Mouse (Mus musculus) liver, embryonic 11.5 days (tissue): Measurements from ENCODE around the gene H2-M10.5. TPM values are rescaled to one million over a fixed set of nuclear protein-coding genes. Genes with fewer than 3 reads are reported as not detected.
"Not testable (repeated sequence)": the region's sequence is repeated elsewhere in the genome, so short reads cannot be mapped to it uniquely, and the experiment has no call there.

Source experiments
- ATAC-seq: fragments of 200-750 bp; cut with Nextera tagmentation; replicated peaks from 2 replicates; pipeline ENCODE4 v1.8.0; 2017; ENCODE audit warnings: moderate number of reproducible peaks, mild to moderate bottlenecking, moderate TSS enrichment, moderate library complexity; ENCODE audit not compliant: low FRiP score
- DNase-seq: peaks from one replicate; pipeline ENCODE4 v3.0.0-alpha.2; 2017; ENCODE audit warnings: low spot score
- H3K27ac ChIP-seq: fragments of 300-500 bp; sonication (generic); 2 replicates; pipeline ENCODE4 v1.5.1; 2014; ENCODE audit warnings: mild to moderate bottlenecking, low read depth, low read length, control low read depth
- H3K27me3 ChIP-seq: fragments of 300-500 bp; sonication (generic); replicated peaks from 2 replicates; pipeline ENCODE4 v1.6.1; 2014; ENCODE audit warnings: low read length, mixed read lengths; ENCODE audit not compliant: control insufficient read depth, insufficient read depth
- H3K36me3 ChIP-seq: fragments of 300-500 bp; sonication (generic); 2 replicates; pipeline ENCODE4 v1.6.1; 2014; ENCODE audit warnings: mild to moderate bottlenecking, low read length, moderate library complexity, mixed read lengths; ENCODE audit not compliant: control insufficient read depth, insufficient read depth
- H3K4me1 ChIP-seq: fragments of 300-500 bp; sonication (generic); replicated peaks from 2 replicates; pipeline ENCODE4 v1.6.1; 2014; ENCODE audit warnings: low read length, mixed read lengths; ENCODE audit not compliant: control insufficient read depth, insufficient read depth
- H3K4me2 ChIP-seq: fragments of 300-500 bp; sonication (generic); 2 replicates; pipeline ENCODE4 v1.6.1; 2014; ENCODE audit warnings: mild to moderate bottlenecking, control low read depth, moderate library complexity
- H3K4me3 ChIP-seq: fragments of 300-500 bp; sonication (generic); 2 replicates; pipeline ENCODE4 v1.5.1; 2014; ENCODE audit warnings: low read depth, low read length, control low read depth
- H3K9ac ChIP-seq: fragments of 300-500 bp; sonication (generic); 2 replicates; pipeline ENCODE4 v1.6.1; 2014; ENCODE audit warnings: low read depth, low read length, control low read depth
- H3K9me3 ChIP-seq: fragments of 300-500 bp; sonication (generic); 2 replicates; pipeline ENCODE4 v1.6.1; 2016; ENCODE audit warnings: low read length, inconsistent platforms, mixed read lengths; ENCODE audit not compliant: control insufficient read depth
- WGBS: fragments of 180-500 bp; shearing (Covaris S2); extraction: QIAGEN DNeasy Blood & Tissue Kit; methylation state at CpG from one replicate; pipeline ENCODE4 v1.1.7; 2014; 5-methylcytosine and 5-hydroxymethylcytosine counted together
- polyA plus RNA-seq: library from polyadenylated mRNA; unstranded; fragments of >200 nt; fragmentation: Nextera tagmentation; extraction: Ambion mirVana; gene quantifications from 2 replicates; pipeline ENCODE4 v1.2.1, GENCODE M21; 2014

Gene H2-M10.5
- not detected in 2 replicates for polyA plus RNA-seq

DNA sequence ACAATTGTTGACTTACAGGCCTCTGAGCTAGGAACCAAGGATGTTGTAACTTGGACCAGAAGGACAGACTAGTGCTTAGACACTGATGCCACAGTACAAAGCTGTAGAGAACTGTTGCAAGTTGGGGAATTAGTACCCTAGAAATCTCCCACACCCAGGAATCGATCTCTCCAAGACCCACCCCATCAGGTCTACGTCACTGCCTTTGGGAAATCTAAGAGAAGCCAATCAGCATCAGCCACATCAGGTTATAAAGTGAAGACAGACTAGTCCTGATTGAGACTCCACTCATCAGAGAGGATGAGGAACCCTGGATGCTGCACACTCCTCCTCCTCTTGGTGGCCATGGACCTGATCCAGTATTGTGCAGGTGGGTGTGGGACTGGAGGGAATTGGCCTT is at the start of gene H2-M10.5:
TSS of gene H2-M10.5 (plus strand) at position 301 of the 400 bp plus-strand sequence.
- not testable (repeated sequence) for DNase-seq, H3K4me1 ChIP-seq, H3K27me3 ChIP-seq, H3K27ac ChIP-seq, H3K9me3 ChIP-seq, H3K9ac ChIP-seq, H3K36me3 ChIP-seq, H3K4me3 ChIP-seq, H3K4me2 ChIP-seq, ATAC-seq
- 77% methylated on average over 2 of the region's 2 CpGs for WGBS

DNA sequence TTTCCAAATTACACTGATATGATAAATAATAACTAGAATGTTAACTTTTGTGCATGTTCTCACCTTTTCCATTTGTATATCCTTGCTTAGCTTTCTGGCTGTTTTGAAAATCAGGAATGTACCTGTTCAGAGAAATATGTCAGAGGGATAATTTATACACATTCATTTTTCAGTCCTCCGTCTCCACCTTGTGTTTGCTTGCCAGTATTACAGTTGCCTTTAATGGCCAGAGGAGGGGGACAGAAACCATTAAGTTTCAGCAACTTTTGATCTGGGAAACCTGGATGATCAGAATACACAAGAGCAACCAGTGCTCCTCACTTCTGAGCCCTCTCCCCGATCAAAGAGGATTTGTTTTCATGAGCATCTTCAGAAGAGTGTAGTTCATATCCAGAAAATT is 46.7 kb upstream of the H2-M10.5 start:
- Histone ChIP-seq H3K4me1 (no peaks in the 10 kb centered on the region), H3K9me3 (no peaks in the 10 kb centered on the region), H3K27ac (no peak overlapping the region), H3K4me2 (no peak overlapping the region), H3K4me3 (no peak overlapping the region), H3K9ac (no peak overlapping the region), H3K36me3 (no peaks in the 10 kb centered on the region), H3K27me3 (no peaks in the 10 kb centered on the region)
- ATAC-seq = no peak
- 22% methylated on average over 2 of the region's 2 CpGs for WGBS
- DNase-seq = no peak

DNA sequence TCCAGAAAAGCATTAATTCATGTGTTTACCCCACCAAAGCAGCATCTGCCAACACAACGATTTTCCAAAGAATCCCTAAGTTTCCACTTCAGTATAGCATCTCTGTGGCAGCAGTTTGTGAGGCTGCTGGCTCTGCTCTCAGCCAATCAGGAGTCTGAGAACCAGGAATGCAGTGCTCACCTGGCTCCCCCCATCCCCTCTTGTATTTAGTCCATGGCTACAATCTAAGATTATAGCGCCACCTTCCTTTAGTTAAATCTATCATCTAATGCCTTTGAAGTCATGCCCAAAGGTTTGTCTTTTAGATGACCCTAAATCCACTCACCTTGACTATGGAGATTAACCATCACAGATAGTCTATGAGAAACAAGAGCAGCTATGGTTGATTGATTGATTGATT is 8.9 kb upstream of the H2-M10.5 start:
- 56% methylated on average over 2 of the region's 2 CpGs for WGBS
- ATAC-seq = no peak
- H3K9ac ChIP-seq = no peak overlapping the region

DNA sequence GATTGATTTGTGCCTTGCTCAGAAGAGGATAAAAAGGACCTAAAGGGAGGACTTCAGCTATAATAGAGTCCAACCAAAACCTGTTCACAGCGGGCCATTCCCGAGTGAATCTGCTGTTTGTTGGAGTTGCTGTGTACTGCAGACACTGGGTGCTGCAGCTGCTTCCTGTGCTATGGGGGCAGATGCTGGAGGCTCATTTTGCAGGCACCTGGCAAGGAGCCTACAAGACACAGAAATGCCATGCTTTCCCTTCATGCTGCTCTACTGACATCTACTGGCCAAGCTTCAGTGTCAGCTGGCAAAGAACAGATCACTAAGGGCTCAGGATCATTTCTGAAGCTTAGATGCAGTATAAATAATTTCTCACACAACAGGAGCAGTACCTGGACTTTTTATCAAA is 8.5 kb upstream of the H2-M10.5 start:
- H3K4me2 ChIP-seq, H3K36me3 ChIP-seq, H3K27me3 ChIP-seq, H3K27ac ChIP-seq, ATAC-seq, H3K4me3 ChIP-seq, H3K9me3 ChIP-seq, H3K9ac ChIP-seq, DNase-seq, H3K4me1 ChIP-seq: not testable (repeated sequence)
- 25% methylated on average over 2 of the region's 2 CpGs for WGBS

More for the DNA sequence above, 8.9 kb upstream of the H2-M10.5 start:
- Histone ChIP-seq H3K4me1 (no peaks in the 10 kb centered on the region), H3K4me2 (no peak overlapping the region), H3K4me3 (no peak overlapping the region), H3K27ac (no peak overlapping the region), H3K9me3 (no peaks in the 10 kb centered on the region), H3K27me3 (no peaks in the 10 kb centered on the region), H3K36me3 (no peaks in the 10 kb centered on the region)
- DNase-seq = no peak

DNA sequence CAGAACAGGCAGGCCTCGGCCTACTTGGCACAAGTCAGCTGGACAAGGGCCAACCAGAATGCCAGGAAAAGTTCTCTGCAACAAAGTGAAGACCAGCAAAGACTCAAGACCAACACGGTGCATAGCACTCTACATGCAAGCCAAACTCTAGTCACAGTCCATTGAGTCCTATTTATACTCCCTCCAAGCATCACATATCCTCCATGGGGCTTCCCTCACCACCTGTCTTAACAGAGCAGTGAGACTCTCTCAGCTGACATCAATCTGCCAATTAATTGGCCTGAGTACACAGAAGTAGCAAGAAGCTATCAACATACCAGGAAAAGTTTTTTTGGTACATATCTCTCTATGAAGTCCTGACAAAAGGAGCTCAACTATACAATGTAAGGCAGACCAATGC is 7.3 kb upstream of the H2-M10.5 start:
- not testable (repeated sequence) for H3K9me3 ChIP-seq, H3K36me3 ChIP-seq, ATAC-seq, H3K9ac ChIP-seq, H3K4me2 ChIP-seq, H3K27ac ChIP-seq, H3K4me3 ChIP-seq, H3K4me1 ChIP-seq, DNase-seq, H3K27me3 ChIP-seq
- WGBS = 61% methylated on average over 2 of the region's 2 CpGs

DNA sequence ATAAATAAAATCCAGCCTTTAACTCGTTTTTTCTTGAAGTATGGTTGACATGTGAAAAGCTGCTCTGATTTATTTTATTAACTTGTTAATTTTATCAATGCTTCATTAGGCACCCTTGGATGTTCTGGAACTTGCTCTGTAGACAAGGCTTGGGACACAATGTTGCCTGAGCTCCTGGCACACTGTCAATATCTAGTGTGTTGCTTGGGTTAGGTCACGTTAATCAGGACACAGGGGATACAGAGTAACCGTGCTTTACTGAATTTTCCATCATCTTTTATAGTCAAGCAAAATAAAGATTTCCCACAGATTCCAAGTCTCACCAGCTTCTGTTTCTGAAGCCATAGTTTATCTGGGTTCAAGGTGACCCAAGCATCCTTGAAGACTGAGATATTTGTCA is 8.8 kb downstream of the H2-M10.5 start:
- Histone ChIP-seq H3K27me3 (no peaks in the 10 kb centered on the region), H3K9ac (no peak overlapping the region), H3K36me3 (no peaks in the 10 kb centered on the region), H3K27ac (no peak overlapping the region), H3K9me3 (no peaks in the 10 kb centered on the region), H3K4me1 (no peaks in the 10 kb centered on the region), H3K4me2 (no peak overlapping the region), H3K4me3 (no peak overlapping the region)
- 59% methylated on average over 3 of the region's 3 CpGs for WGBS
- ATAC-seq = no peak
- DNase-seq = no peak

DNA sequence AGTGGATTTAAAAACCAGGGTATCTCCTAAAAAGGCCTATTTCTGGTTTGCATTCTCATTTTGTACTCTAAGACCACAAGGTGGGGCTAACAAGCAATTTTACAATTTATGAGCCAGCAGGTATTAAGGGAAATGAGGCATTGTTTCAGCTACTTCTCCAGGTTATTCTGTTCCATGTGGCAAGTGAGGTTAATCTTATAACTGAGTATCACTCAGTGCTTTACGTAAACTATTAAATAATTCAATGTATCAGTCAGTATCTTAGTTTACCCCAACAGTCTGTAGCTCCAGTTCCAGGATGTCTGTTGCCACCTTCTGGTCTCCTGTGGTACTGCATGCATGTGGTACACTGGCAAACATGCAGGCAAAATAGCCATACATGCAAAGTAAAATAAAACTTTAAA is 13.8 kb downstream of the H2-M10.5 start:
- not testable (repeated sequence) for H3K4me3 ChIP-seq, H3K4me2 ChIP-seq, H3K36me3 ChIP-seq, H3K4me1 ChIP-seq, H3K9ac ChIP-seq, DNase-seq, ATAC-seq, H3K27ac ChIP-seq, H3K27me3 ChIP-seq, H3K9me3 ChIP-seq
- 37% methylated on average over 1 of the region's 1 CpGs for WGBS

DNA sequence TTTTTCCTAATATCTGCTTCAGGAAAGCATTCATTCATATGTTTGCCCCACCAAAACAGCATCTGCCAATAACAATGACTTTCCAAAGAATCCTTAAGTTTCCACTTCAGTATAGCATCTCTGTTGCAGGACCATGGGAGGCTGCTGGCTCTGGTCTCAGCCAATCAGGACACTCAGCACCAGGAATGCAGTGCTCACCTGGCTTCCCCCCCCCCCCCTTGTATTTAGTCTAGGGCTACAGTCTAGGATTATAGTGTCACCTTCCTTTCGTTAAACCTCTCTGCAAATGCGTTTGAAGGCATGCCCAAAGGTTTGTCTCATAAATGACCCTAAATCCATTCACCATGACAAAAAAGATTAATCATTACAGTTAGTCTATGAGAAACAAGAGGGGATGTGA is 15.6 kb downstream of the H2-M10.5 start:
- Histone ChIP-seq H3K27ac (no peak overlapping the region), H3K4me1 (no peaks in the 10 kb centered on the region), H3K9ac (no peak overlapping the region), H3K4me3 (no peak overlapping the region), H3K4me2 (no peak overlapping the region), H3K27me3 (no peaks in the 10 kb centered on the region), H3K9me3 (no peaks in the 10 kb centered on the region), H3K36me3 (no peaks in the 10 kb centered on the region)
- 87% methylated on average over 2 of the region's 2 CpGs for WGBS
- no peak for DNase-seq
- no peak for ATAC-seq

DNA sequence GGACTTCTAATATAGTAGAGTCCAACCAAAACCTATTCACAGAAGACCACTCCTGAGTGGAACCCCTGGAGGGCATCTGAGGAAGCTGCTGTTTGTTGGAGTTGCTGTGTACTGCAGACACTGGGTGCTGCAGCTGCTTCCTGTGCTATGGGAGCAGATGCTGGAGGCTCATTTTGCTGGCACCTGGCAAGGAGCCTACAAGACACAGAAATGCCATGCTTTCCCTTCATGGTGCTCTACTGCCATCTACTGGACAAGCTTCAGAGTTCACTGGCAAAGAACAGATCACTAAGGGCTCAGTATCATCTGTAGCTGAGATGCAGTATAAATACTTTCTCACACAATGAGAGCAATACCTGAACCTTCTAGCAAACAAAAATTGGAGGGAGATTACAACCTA is 16.1 kb downstream of the H2-M10.5 start:
- not testable (repeated sequence) for H3K4me1 ChIP-seq, H3K9me3 ChIP-seq, H3K27me3 ChIP-seq, H3K9ac ChIP-seq, DNase-seq, H3K4me3 ChIP-seq, ATAC-seq, H3K4me2 ChIP-seq, H3K36me3 ChIP-seq, H3K27ac ChIP-seq
